Mouse (Mus musculus) left cerebral cortex, postnatal 25 days (tissue): Measurements from ENCODE around the gene Baz2a. TPM values are rescaled to one million over a fixed set of nuclear protein-coding genes. Genes with fewer than 3 reads are reported as not detected.
"Not testable (repeated sequence)": the region's sequence is repeated elsewhere in the genome, so short reads cannot be mapped to it uniquely, and the experiment has no call there.

ENCODE experiments used
- DNase-seq, 2 experiments: peaks; one replicate each; pipeline ENCODE4 v3.0.0; 2022; ENCODE audit warnings: low spot score in 2 of 2, mixed read lengths in 1 of 2
- intact Hi-C: fragments of 180-260 bp; cut with DNase I; formaldehyde crosslinking; loops from one replicate; pipeline ENCODE4 v1.15.1; 2025
- total RNA-seq, 2 experiments: library from RNA; stranded (reverse); gene quantifications; 2 replicates each; pipeline ENCODE4 v1.2.3; 2021

Baz2a gene
- total RNA-seq, 2 experiments from 2014 or later = 34.3 to 38.4 TPM

DNA sequence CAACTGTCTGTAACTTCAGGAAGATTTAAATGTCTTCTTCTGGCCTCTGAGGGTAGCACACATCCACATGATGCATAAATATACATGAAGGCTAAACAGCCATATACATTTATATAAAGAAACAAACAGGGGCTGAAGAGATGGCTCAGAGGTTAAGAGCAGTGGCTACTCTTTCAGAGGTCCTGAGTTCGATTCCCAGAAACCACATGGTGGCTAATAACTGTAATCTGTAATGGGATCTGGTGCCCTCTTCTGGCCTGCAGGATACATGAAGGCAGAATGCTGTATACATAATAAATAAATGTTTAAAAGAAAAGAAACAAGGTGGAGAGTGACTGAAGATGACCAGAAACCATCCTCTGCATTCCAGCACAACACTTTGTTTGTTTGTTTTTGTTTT is 10.9 kb upstream of the Baz2a start:
- DNase-seq = no peak
- intact Hi-C loops = no loop called here

DNA sequence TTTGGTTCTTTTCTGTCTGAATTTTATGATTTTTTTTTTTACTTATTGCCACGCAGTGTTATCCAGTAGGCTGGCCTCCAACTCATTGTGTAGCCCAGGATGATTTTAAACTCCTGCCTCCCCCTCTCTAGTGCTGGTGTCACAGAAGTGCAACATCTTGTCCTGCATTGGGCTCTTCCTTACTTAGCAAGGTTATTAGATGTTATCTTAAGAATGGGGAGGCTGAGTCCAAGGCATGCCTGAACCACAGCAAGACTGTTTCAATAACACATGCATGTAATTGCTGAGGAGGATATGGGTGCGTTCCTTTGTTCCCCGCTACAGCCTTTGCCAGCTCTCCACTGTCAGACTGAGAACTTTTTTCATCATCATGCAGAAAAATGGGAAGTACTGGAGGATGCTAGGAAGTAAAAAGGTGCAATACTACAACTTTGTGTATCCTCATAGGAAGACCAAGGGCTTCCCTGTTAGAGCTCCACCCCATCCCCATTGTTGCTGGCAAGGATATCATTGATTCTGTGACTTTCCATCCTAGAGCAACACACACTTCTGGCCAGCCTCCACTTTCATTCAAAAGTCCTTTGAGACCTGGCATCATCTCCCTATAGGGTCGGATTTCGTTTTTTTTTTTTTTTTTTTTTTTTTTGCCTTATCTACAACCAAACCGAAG is 9.4 kb upstream of the Baz2a start:
- DNase-seq = no peak
- intact Hi-C loops = loop anchor here (2.0 kb wide), 1 partner anchor 23 kb away; the partner anchor contains the start of gene Ptges3

DNA sequence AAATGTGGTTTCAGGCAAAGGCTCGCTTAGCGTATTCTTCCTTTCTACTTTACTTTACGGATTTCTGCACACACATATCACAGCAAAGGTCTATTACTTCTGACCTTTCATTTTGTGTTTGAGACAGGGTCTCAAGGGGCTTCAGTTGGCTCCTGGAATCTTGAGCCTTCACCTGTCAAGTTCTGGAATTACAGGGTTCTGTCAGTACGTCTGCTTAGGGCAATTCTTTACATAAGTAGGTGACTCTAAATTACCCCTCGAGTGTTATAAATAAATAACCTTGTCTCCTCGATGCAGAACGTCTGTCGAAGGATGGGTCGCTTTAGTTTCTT is 8.9 kb upstream of the Baz2a start:
- intact Hi-C loops = loop anchor here (2.0 kb wide), 1 partner anchor 24 kb away; the partner anchor contains the start of gene Ptges3
- no peak for DNase-seq

DNA sequence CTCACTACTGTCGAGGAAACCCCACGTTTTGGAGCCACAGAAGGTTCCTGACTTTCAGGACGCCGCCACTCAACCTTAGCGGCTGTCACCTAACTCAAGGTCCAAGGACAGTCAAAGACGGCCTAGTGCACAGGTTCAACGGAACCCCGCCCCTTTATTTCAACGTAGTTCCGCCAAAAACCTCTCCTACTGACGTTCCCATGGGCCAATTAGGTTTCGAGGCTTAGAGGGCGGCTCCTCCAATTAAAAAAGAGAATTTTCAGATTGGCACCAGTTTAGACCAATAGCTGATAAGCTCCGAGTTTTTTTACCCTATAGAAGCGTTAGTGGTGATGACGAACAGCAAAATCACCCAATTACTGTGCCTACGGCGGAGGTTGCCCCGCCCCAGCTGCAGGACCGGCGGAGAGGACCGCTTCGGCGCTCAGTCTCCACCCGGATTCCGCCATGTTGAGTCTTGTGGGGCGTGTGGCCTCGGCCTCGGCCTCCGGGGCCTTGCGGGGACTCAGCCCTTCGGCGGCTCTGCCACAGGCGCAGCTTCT is 8.4 kb upstream of the Baz2a start, which contains the start of gene Atp5b:
Atp5b (plus strand) TSS at position 394 of the 542 bp plus-strand sequence.
- peak; percentile 99 to 100 for DNase-seq
- intact Hi-C loops = loop anchor here (2.0 kb wide), 1 partner anchor 24 kb away; the partner anchor contains the start of gene Ptges3

DNA sequence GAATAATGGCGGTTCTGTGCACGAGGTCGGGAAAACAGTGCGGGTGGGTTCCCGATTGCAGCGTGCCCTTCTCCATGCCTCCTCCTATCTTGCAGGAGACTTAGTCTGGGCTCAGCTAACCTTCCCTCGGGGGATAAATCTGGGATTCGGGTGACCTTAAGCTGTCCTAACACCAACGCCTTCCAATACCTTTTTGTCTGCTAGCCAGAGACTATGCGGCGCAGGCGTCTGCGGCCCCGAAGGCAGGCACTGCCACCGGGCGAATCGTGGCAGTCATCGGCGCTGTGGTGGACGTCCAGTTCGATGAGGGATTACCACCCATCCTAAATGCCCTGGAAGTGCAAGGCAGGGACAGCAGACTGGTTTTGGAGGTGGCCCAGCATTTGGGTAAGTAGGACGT is 7.7 kb upstream of the Baz2a start:
- intact Hi-C loops = loop anchor here (2.0 kb wide), 1 partner anchor 25 kb away; the partner anchor contains the start of gene Ptges3
- peak in 1 of 2 experiments; percentile 39 for DNase-seq

DNA sequence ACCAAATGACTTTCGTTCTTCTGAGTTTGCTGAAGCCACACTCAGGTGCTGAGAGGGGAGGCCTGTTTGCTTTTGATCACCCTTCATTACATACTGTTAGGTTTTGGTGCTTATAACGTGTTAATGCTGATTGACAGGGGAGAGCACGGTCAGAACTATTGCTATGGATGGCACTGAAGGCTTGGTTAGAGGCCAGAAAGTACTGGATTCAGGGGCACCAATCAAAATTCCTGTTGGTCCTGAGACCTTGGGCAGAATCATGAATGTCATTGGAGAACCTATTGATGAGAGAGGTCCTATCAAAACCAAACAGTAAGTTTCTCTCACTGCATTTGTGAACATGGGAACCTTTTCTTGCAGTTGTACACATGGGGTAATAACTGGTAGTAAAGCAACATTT is 7.2 kb upstream of the Baz2a start:
- no peak for DNase-seq

DNA sequence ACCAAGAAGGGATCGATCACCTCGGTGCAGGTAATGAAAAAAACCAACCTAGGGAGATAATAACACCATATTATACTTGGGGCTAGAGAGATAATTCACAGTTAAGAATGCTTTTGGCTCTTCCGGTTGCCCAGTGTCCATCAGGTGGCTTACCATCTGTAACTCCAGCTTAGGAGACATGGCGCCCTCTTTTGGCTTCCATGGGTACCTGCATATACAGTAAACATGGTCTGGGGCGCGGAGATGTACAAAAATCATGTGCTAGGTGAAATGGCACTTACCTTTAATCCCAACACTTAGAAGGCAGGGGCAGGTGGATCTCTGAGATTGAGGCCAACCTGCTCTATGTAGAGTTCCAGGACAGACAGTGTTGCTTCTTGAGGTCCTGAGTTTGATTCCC is 5.0 kb upstream of the Baz2a start:
- intact Hi-C loops = no loop called here
- DNase-seq = no peak

More for the DNA sequence above, 7.2 kb upstream of the Baz2a start:
- intact Hi-C loops = no loop called here

DNA sequence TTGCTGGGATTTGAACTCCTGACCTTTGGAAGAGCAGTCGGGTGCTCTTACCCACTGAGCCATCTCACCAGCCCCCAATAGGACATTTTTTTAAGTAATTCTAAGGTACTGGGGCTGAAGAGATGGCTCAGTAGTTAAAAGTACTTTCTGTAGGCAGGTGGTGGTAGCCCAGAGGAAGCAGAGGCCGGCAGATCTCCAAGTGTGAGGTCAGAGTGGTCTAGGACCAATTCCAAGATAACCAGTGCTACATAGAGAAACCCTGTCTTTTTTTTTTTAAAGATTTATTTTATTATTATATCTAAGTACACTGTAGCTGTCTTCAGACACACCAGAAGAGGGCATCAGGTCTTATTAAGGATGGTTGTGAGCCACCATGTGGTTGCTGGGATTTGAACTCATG is 4.2 kb upstream of the Baz2a start:
- DNase-seq, intact Hi-C loops: not testable (repeated sequence)

DNA sequence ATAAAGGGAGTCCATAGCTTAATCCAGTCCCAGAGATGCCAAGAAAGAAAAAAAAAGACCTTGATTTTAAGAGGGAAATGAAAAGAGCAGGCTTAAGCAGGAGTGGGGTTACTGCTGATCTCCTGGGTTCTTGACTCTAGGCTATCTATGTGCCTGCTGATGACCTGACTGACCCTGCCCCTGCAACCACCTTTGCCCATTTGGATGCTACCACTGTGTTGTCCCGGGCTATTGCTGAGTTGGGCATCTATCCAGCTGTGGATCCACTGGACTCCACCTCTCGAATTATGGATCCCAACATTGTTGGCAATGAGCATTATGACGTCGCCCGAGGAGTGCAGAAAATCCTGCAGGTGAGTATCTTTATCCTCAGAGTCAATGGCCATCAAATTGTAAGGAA is 3.2 kb upstream of the Baz2a start:
- DNase-seq = no peak
- intact Hi-C loops = no loop called here

DNA sequence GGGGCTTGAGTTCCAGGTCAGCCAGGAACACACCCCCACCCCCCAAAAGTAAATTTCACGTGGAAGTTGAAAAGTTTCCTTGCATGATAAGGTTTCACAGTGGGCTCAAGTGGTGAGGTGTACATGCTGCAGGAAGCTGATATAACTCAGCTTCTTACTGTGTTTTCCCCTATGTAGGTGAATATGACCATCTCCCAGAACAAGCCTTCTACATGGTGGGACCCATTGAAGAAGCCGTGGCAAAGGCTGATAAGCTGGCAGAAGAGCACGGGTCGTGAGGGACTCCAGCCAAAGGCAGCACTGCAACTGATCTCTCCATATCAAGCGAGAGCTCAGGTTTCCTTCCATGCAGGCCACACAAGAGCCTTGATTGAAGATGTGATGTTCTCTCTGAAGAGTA is 1.5 kb upstream of the Baz2a start:
- intact Hi-C loops = loop anchor here (10.0 kb wide), 1 partner anchor 365 kb away; the partner anchor contains the start of gene Smarcc2
- no peak for DNase-seq

DNA sequence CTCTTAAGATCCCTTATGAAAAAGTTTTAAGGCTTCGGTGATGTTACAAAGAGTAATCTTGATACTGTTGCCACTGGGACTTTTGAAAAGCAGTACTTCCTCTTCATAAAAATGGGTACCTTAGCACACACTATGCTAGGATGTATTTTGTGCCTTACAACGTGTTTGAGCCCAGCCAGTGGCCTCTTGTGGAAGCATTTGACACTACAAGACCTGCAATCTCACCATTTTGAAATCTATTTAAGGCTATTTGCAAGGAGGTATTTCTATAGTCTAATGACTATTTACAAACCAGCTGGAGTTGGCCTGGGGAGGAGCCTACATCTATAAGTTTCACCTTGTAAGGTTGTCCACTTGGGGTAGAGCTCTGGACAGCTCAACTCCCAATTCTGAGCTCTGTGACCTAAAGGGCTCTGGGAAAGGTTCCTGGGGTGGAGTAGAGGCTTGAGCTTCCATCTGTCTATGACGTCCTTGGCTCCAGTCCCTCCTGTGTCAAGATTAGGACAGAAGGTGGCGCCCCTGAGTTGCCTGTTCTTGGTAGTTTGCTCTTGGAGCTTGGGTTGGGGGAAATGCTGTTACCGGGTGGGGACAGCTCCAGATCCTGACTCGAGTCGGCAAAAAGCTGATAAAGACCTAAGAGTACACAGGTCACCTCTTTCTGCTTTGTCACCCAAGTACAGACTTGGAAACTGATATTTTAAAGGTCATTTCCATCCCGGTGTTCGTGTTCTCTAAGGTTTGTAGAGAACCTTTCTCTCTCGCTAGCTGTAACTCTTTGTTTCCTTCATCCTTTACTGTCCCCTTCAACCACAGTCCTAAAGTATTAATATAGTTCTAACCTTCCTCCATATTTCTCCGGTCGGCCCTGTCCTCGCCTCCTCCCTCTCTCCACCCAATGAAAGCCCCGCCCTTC is 470 bp upstream of the Baz2a start:
- intact Hi-C loops = loop anchor here (10.0 kb wide), 1 partner anchor 364 kb away; the partner anchor contains the start of gene Smarcc2
- peak; percentile 82 to 91 for DNase-seq

DNA sequence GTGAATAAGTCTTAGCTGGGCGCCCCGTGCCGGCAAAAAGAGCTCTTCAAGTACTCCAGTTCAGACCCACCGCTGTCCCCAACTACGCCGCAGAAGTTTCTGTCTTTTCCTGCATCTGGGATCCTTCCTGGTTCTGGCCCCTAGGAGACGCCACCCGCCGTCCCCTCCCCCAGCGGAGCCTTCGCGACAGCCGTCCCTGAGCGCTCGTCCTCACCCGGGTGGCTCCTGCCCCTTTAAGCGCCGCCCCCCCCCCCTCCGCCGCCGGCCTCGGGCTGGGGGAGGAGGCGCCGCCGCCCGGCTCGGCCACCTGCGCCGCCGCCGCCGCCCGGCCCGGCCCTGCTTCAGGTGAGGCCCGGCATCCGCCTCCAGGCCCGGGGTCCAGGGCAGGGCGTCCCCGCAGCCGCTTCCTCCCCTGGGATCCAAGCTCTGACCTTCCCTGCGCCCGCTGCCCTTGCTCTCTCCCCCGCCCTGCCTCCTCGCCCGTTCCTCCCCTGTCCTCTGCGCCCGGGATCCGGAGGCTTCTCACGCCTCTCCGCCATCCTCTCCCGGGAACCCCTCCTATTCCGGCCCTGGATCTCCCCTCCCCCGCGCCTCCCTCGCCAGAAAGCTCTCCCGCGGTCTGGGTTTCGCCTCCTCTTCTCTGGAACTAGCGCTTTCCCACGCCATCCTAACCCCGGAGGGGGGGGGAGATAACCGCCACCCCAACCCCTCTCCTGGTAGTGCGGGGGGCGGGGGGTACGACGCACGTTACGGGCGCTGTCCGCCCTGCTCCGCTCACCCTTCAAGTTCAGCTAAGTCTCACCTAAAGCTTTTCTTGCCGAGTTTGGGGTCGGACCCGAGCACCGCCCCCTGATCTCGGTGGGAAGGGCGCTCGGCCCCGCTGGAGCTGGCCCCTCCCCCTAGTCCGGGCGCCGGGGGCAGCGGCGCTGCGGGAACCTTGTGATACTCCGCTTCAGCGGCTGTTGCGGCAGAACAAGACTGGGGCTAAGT is 1.4 kb downstream of the Baz2a start:
- peak; percentile 62 to 78 for DNase-seq
- intact Hi-C loops = loop anchor here (2.0 to 10.0 kb wide), 2 partner anchors 96 to 362 kb away; partner anchors contain the start of gene Smarcc2

DNA sequence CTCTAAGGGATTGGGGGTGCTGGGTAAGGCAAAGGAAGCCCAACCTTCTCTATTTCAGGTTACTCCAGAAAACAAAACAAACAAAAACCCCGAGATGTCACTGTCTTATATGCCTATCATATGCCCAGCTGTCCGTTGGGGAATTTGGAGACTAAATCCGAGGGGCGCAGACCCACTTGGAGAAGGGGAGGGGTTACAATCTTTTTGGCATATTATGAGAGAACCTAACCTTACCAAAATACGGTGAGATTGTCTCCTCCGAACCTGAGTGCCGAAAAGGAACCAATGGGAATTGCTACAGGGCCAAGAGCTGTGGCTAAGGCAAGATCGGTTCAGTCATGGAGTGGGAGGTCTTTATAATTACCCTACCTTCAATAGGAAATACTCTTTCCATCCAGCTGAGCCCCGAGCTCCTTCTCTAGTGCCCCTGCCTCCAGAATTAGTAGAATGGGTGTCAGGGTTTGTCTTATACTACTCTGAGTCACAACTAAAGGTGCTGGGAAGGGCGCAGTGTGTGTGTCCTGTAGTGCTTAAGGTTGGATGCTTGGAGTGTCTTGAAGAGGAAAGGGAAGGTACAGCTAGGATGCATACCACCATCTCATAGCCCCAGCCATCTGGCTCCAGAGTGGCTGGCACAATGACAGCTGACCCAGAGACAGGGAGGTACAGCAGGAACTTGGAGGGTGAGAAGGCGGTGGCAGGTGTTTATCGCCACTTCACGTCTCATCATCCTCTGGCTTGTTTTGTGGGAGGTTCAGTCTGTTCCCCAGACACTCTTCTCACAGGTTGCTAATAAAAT is 2.3 kb downstream of the Baz2a start:
- intact Hi-C loops = loop anchor here (2.0 to 10.0 kb wide), 2 partner anchors 95 to 361 kb away; partner anchors contain the start of gene Smarcc2

DNA sequence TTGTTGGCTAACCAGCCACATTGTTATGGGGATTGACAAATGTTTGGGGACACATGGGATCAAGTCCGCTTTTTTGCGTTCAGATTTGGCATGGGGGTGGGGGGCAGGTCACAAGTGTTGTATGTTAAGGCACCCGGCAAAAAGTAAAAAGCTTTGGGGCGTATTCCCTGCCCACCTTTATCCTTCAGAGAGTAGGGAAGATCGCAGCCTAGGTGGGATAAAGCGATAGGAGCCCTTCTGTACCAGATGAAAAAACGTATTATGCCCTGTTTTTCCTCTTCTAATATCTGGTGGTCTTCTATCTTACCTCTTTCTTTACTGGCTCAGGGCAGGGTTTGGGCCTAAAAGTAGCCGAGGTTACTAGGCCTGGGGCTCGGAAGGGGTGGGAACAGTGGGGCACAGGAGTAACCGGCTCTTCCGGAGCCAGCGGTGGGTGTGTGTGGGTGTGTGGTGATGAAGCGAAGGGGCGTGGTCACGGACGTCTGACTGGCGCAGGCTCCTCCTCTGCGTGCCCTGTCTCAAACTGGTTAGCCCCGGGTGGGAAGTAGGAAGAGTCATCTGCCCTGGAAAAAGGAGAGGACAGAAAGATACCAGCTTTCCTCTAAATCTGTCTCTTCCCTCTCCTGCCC is 3.1 kb downstream of the Baz2a start:
- peak; percentile 51 to 71 for DNase-seq
- intact Hi-C loops = loop anchor here (10.0 kb wide), 1 partner anchor 360 kb away; the partner anchor contains the start of gene Smarcc2

More for the DNA sequence above, 2.3 kb downstream of the Baz2a start:
- no peak for DNase-seq

DNA sequence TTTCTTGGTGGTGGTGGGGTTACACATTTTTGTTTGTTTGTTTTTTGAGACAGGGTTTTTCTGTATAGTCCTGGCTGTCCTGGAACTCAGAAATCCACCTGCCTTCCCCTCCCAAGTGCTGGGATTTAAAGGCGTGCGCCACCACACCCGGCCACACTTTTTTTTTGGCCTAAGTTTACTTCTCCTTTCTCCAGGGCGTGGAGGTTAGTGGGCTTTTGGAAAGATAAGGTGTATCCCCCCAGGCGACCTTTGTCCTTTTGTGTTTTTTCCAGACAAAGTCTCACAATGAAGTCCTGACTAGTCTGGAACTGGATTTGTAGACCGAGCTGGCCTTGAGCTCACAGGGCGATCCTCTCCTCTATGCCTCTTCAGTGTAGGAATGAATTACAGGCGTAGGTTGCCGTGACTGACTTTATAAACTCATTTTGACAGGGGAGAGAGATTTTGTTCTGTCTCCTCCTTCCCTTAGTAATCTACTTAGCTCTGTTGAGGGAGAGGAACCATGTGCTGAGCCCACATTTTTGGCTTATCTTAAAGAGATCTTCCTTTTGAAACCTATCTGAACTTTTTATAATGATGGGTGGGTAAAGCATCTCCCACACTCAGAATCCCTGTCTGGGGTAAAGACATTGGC is 3.7 kb downstream of the Baz2a start:
- intact Hi-C loops = loop anchor here (10.0 kb wide), 1 partner anchor 360 kb away; the partner anchor contains the start of gene Smarcc2
- no peak for DNase-seq

DNA sequence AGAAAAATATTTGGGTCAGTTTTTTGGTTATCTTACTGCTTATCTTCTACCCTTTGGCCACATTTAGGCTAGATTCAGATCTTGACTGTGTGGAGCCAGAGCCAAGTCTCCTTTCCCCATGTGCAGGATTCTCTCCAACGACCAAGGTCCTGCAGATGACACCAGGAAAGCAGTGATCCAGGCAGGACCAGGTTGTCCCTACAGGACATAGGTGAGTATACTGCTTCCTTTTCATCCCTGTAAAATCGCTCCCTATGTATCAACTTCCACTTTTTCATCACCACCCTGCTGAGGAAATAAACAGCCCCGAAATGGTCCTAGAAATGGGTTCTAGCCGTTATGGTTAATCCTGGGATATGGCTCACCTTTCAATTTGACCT is 4.9 kb downstream of the Baz2a start:
- DNase-seq = no peak
- intact Hi-C loops = loop anchor here (1.0 to 10.0 kb wide), 2 partner anchors 80 to 358 kb away; partner anchors contain the start of gene Smarcc2
